Mouse (Mus musculus): ENCODE measurements around the gene Rad54l2.

The Rad54l2 gene

DNA sequence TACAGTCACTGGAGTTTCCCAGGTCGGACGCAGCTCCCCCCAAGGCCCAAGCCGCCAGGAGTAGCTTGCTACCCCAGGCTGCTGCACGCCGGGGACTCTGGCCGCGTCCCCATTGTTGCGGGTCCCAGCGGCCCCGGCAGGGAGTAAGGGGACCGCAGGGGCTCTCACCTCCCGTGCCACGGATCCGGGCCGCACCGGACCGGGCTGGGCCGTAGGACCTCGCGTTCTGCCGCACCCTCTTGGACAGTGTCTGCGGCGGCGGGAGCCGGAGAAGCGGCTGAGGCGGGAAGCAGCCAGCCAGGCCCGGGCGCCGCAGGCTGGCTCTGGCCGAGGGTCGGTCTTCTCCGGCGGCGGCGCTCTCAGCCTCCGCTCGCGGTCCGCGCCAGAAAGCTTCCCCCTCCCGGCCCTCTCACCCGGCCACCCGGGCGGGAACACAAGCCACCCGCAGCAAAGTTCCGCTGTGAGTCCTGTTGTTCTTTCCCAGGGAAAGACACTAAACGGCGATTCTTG, at the start of gene Rad54l2:
Gene Rad54l2 (minus strand): TSS at position 383 of the 510 bp plus-strand sequence.
- no peaks in the 10 kb centered on the region for H3K27me3 ChIP-seq (ENCODE audit: control insufficient read depth, insufficient read depth, low read length, poor library complexity, severe bottlenecking)

GRCm38 (mm10) chr9:106822381-106823104, 33.5 kb upstream of the Rad54l2 start:
- no peaks in the 10 kb centered on the region for H3K36me3 ChIP-seq (ENCODE audit: control insufficient read depth, insufficient read depth, low read length, poor library complexity, severe bottlenecking)
- peak; percentile 84 for DNase-seq (ENCODE audit: low read depth, low spot score)
- no peaks in the 10 kb centered on the region for H3K27me3 ChIP-seq (ENCODE audit: control insufficient read depth, insufficient read depth, low read length, poor library complexity, severe bottlenecking)

More for the DNA sequence above, at the start of gene Rad54l2:
- H3K36me3 ChIP-seq (ENCODE audit: control insufficient read depth, insufficient read depth, low read length, poor library complexity, severe bottlenecking), result no peaks in the 10 kb centered on the region
- peak; percentile 82 for DNase-seq (ENCODE audit: low read depth, low spot score)

DNA sequence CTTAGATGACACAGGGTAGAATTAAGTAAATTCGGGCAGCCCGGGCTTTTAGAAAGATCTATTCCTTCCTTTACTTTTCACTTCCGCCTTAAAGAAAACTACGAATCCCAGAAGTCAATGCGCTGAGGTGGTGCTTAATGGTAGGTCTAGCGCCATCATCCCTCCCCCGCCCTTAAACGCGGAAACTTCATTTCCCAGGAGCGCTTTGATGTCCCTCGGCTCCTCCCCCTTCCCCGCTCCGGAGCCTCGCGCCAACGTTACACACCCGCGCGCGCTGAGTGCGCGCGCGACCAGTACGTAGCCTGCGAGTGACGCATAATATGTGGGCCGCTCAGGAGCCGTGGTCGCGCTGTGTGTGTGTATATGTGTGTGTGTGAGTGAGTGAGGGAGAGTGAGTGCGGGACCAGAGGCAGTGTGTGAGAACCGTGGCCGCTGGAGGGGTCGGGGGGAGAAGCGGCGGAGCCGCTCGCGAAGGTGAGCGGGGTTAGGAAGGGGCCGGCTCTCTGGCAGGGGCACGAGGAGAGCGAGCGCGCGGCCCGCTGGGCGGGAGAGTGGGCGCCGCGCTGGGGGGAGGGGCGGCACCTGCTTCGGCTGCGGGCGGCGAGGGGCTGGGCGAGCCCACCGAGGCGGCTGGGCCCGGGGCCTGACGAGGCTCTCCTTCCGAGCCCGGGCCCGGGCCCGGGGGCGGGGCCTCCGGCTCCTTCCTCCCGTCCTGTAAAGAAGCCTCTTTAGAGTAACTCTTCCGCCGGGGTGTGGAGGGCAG, 32.8 kb upstream of the Rad54l2 start, which contains the start of gene Dcaf1:
Gene Dcaf1 (plus strand): TSS at position 257 of the 763 bp plus-strand sequence.
- DNase-seq (ENCODE audit: low read depth, low spot score), result peak; percentile 99
- Histone ChIP-seq H3K27me3 (ENCODE audit: control insufficient read depth, insufficient read depth, low read length, poor library complexity, severe bottlenecking) (no peaks in the 10 kb centered on the region), H3K36me3 (ENCODE audit: control insufficient read depth, insufficient read depth, low read length, poor library complexity, severe bottlenecking) (no peaks in the 10 kb centered on the region)

DNA sequence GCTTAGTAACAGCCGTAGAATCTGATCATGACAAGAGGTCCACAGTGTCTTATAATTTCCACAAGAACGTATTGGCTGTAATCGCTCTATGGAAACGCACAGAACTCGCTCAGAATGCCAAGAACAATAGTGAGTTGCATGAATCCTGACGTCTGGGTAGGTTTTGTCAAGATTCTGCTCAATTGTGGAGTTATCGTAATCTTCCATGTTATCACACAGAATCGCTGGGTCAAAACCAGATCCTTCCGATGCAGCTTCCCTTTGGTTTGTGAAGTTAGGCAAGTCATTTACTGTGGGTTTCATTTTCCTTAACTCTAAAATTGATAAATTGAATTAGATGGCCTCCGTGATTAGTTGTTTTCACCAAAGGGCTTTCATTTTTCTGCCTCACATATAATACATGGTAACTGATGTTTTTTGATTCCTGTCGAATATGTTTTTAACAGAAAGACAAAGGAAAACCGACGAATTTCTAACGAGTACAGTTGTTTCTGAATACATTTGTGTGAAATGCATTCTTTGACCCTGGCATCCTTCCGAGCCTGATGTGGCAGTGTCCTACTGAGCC, 32.1 kb upstream of the Rad54l2 start:
- Histone ChIP-seq H3K36me3 (ENCODE audit: control insufficient read depth, insufficient read depth, low read length, poor library complexity, severe bottlenecking) (no peaks in the 10 kb centered on the region), H3K27me3 (ENCODE audit: control insufficient read depth, insufficient read depth, low read length, poor library complexity, severe bottlenecking) (no peaks in the 10 kb centered on the region)
- peak; percentile 11 for DNase-seq (ENCODE audit: low read depth, low spot score)

GRCm38 (mm10) chr9:106819201-106819600, 30.2 kb upstream of the Rad54l2 start:
- peak; percentile 61 for DNase-seq (ENCODE audit: low read depth, low spot score)
- H3K27me3 ChIP-seq (ENCODE audit: control insufficient read depth, insufficient read depth, low read length, poor library complexity, severe bottlenecking), result no peaks in the 10 kb centered on the region
- H3K36me3 ChIP-seq (ENCODE audit: control insufficient read depth, insufficient read depth, low read length, poor library complexity, severe bottlenecking), result no peaks in the 10 kb centered on the region

DNA sequence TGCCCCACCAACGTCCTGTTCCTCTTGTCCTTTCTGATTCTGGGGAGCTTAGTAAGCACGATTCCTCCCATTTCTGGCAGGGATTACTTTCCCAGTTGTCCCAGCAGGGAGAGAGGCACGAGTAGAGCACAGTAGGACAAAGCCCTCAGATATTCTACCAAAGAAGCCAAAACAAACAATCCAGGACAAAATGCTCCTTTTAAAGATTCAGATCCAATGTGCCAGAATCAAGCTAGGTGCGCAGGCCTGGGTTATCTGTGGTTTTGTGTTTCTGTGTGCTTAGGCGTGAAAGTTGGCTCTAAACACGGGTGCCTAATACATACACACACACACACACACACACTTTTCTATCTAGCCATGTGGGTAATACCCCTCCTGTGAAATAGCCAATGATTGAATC, 29.2 kb upstream of the Rad54l2 start:
- DNase-seq (ENCODE audit: low read depth, low spot score), result no peak
- no peaks in the 10 kb centered on the region for H3K27me3 ChIP-seq (ENCODE audit: control insufficient read depth, insufficient read depth, low read length, poor library complexity, severe bottlenecking)
- H3K36me3 ChIP-seq (ENCODE audit: control insufficient read depth, insufficient read depth, low read length, poor library complexity, severe bottlenecking), result no peaks in the 10 kb centered on the region

- Histone ChIP-seq H3K36me3 (ENCODE audit: control insufficient read depth, insufficient read depth, low read length, poor library complexity, severe bottlenecking) (no peaks in the 10 kb centered on the region), H3K27me3 (ENCODE audit: control insufficient read depth, insufficient read depth, low read length, poor library complexity, severe bottlenecking) (no peaks in the 10 kb centered on the region)
- DNase-seq (ENCODE audit: low read depth, low spot score), result no peak
Observed at GRCm38 (mm10) chr9:106806503-106806902, 17.5 kb upstream of the Rad54l2 start.

DNA sequence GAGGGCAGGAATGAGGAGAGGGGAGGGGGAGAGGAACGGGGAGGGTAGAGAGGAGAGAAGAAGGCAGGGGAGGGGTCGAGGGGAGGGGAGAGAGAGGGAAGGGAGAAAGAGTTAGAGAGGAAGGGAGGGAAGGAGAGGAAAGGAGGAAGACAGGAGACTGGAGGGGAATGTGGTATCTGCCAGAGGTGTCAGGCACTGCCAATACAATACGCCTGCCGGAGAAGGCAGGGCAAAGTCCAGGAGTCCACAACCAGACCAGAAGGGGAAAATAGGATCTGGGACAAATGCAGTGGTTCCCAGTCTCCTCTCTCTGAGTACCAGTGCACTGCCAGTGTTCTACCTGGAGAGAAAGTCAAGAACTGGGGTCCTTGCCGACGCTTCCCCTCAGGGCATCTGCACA, 1.8 kb upstream of the Rad54l2 start:
- DNase-seq (ENCODE audit: low read depth, low spot score), result no peak
- no peaks in the 10 kb centered on the region for H3K36me3 ChIP-seq (ENCODE audit: control insufficient read depth, insufficient read depth, low read length, poor library complexity, severe bottlenecking)
- H3K27me3 ChIP-seq (ENCODE audit: control insufficient read depth, insufficient read depth, low read length, poor library complexity, severe bottlenecking), result no peaks in the 10 kb centered on the region

DNA sequence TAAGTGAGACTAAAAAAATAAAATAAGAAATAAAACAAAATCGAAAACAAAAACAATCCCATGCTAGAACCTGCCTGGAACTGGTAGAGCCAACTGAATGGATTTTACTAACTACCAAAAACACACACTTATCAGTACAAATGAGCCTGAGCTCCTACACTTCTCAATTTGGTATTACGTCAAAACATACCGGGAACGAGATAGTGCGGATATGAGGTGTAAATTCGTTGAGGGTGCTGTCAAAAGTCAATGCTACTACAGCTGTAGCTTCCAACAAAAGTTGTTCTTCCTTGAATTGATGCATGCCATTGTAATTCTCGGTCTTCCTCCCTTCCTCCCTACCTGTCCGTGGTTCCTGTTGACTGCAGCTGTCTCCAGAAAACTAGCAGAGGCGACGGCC, 369 bp upstream of the Rad54l2 start:
- Histone ChIP-seq H3K36me3 (ENCODE audit: control insufficient read depth, insufficient read depth, low read length, poor library complexity, severe bottlenecking) (no peaks in the 10 kb centered on the region), H3K27me3 (ENCODE audit: control insufficient read depth, insufficient read depth, low read length, poor library complexity, severe bottlenecking) (no peaks in the 10 kb centered on the region)
- DNase-seq (ENCODE audit: low read depth, low spot score), result no peak

DNA sequence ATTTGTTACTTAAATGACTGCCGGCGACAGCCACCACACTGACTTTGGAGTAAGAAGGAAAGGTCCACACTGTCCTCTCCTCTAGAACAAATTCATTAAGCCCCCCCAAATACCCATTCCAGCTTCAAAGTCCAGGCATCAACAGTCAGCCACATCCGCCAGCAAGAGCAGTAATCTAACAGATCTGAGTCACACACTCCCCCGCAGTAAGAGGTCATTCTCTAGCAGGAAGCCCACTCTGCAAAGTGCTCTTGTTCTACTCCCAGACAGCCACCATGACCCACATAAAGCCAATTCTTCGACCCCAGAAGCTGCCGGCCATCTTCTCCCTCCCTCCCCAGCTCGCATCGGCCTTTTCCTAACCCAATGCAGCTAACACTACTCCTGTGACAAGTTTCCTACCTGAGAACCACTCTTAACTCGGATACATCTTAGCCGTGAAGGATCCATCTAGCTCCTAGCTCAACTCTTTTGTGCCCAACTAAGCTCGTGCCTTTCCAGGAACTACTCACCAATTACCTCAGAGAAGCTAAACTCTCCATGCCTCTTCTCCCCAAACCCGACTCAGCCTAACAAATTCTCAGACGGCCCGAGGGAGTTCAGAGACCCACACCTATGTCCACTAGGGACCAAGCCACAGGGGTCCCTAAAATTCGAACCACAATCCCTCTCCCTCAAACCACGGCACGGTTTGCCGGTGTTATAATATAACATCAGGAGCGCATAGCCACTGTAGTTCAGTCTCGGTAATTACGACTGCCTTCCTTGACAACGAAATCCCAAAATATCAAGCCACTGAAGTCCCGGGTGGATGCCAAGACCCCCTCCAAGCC, 799 bp downstream of the Rad54l2 start:
- peak; percentile 17 for DNase-seq (ENCODE audit: low read depth, low spot score)
- H3K27me3 ChIP-seq (ENCODE audit: control insufficient read depth, insufficient read depth, low read length, poor library complexity, severe bottlenecking), result no peaks in the 10 kb centered on the region
- H3K36me3 ChIP-seq (ENCODE audit: control insufficient read depth, insufficient read depth, low read length, poor library complexity, severe bottlenecking), result no peaks in the 10 kb centered on the region

- no peak for DNase-seq (ENCODE audit: low read depth, low spot score)
- no peaks in the 10 kb centered on the region for H3K36me3 ChIP-seq (ENCODE audit: control insufficient read depth, insufficient read depth, low read length, poor library complexity, severe bottlenecking)
- no peaks in the 10 kb centered on the region for H3K27me3 ChIP-seq (ENCODE audit: control insufficient read depth, insufficient read depth, low read length, poor library complexity, severe bottlenecking)
Observed at GRCm38 (mm10) chr9:106785206-106785605, 3.8 kb downstream of the Rad54l2 start.

DNA sequence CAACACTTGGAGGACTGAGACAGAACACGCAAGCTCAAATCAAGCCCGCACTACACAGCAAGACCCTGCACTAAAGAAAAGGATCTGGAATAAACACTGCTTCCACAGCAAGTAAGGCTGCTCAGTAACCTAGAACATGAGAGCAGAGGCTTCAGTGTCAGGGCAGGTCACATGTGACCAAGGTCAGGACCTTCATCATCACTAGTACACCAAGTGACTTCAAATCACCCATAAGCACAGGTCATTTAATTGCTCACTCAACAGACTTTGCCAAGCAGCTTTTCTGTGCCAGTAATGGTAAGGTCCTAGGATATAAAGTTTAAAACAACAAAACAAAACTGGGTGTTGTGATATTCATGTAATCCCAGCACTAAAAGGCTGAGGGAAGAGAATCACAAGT, 5.4 kb downstream of the Rad54l2 start:
- DNase-seq (ENCODE audit: low read depth, low spot score), result no peak
- Histone ChIP-seq H3K36me3 (ENCODE audit: control insufficient read depth, insufficient read depth, low read length, poor library complexity, severe bottlenecking) (no peaks in the 10 kb centered on the region), H3K27me3 (ENCODE audit: control insufficient read depth, insufficient read depth, low read length, poor library complexity, severe bottlenecking) (no peaks in the 10 kb centered on the region)

DNA sequence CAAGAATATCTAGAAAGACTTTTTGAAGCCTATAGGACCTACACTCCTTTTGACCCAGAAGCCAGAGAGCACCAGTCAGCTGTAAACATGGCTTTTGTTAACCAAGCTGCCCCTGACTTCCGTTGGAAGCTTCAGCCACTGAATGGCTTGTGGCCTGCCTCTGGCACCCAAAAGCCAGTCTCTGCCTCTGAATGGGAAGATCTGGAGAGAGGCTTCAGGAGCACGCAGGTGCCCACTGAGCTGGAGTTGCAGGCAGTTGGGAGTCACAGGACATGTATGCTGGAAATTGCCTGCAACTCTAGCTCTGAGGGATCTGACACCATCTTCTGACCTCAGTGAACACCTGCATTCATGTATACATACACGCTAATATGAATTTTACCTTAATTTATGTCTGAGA, 8.9 kb downstream of the Rad54l2 start:
- Histone ChIP-seq H3K27me3 (ENCODE audit: control insufficient read depth, insufficient read depth, low read length, poor library complexity, severe bottlenecking) (no peaks in the 10 kb centered on the region), H3K36me3 (ENCODE audit: control insufficient read depth, insufficient read depth, low read length, poor library complexity, severe bottlenecking) (no peaks in the 10 kb centered on the region)
- no peak for DNase-seq (ENCODE audit: low read depth, low spot score)

- no peaks in the 10 kb centered on the region for H3K27me3 ChIP-seq (ENCODE audit: control insufficient read depth, insufficient read depth, low read length, poor library complexity, severe bottlenecking)
- H3K36me3 ChIP-seq (ENCODE audit: control insufficient read depth, insufficient read depth, low read length, poor library complexity, severe bottlenecking), result no peaks in the 10 kb centered on the region
- DNase-seq (ENCODE audit: low read depth, low spot score), result peak; percentile 8
Observed at GRCm38 (mm10) chr9:106778319-106778718, 10.7 kb downstream of the Rad54l2 start.
